Mouse (Mus musculus) hindbrain, embryonic 13.5 days (tissue): ENCODE data around the gene Chrna5. TPM values are rescaled to one million over a fixed set of nuclear protein-coding genes. Genes with fewer than 3 reads are reported as not detected.
"Not testable (repeated sequence)": the region's sequence is repeated elsewhere in the genome, so short reads cannot be mapped to it uniquely, and the experiment has no call there.

Source experiments
- ATAC-seq: fragments of 200-750 bp; cut with Nextera tagmentation; 2 replicates; pipeline ENCODE4 v1.8.0; 2017; ENCODE audit warnings: moderate TSS enrichment; ENCODE audit not compliant: low FRiP score
- H3K27ac ChIP-seq: fragments of 300-500 bp; sonication (generic); 2 replicates; pipeline ENCODE4 v1.5.1; 2015; ENCODE audit warnings: inconsistent platforms, mild to moderate bottlenecking, moderate library complexity
- H3K27me3 ChIP-seq: fragments of 300-500 bp; sonication (generic); 2 replicates; pipeline ENCODE4 v1.6.1; 2015; ENCODE audit warnings: mild to moderate bottlenecking, inconsistent platforms
- H3K36me3 ChIP-seq: fragments of 300-500 bp; sonication (generic); 2 replicates; pipeline ENCODE4 v1.6.1; 2015; ENCODE audit warnings: mild to moderate bottlenecking, inconsistent platforms
- H3K4me1 ChIP-seq: fragments of 300-500 bp; sonication (generic); replicated peaks from 2 replicates; pipeline ENCODE4 v1.6.1; 2015; ENCODE audit warnings: inconsistent platforms
- H3K4me2 ChIP-seq: fragments of 300-500 bp; sonication (generic); 2 replicates; pipeline ENCODE4 v1.6.1; 2015; ENCODE audit warnings: inconsistent platforms, mild to moderate bottlenecking, moderate library complexity
- H3K4me3 ChIP-seq: fragments of 300-500 bp; sonication (generic); 2 replicates; pipeline ENCODE4 v1.5.1; 2015; ENCODE audit warnings: mild to moderate bottlenecking, inconsistent platforms
- H3K9ac ChIP-seq: fragments of 300-500 bp; sonication (generic); 2 replicates; pipeline ENCODE4 v1.6.1; 2015; ENCODE audit warnings: mild to moderate bottlenecking, inconsistent platforms
- H3K9me3 ChIP-seq: fragments of 300-500 bp; sonication (generic); 2 replicates; pipeline ENCODE4 v1.6.1; 2016; ENCODE audit warnings: inconsistent platforms
- WGBS: fragments of 180-500 bp; shearing (Covaris S2); methylation state at CpG from one replicate; pipeline ENCODE4 v1.1.7; 2015; 5-methylcytosine and 5-hydroxymethylcytosine counted together
- polyA plus RNA-seq: library from polyadenylated mRNA; unstranded; fragments of >200 nt; fragmentation: Nextera tagmentation; extraction: Ambion mirVana; gene quantifications from 2 replicates; pipeline ENCODE4 v1.2.1, GENCODE M21; 2015

The Chrna5 gene
- 4.7 and 6.7 TPM in 2 replicates for polyA plus RNA-seq

- Histone ChIP-seq H3K9me3 (no peaks in the 10 kb centered on the region), H3K36me3 (no peaks in the 10 kb centered on the region), H3K27me3 (peaks cover 33% of the 10 kb centered on the region), H3K4me1 (peaks cover 24% of the 10 kb centered on the region), H3K9ac (peak within 1 kb of the TSS; percentile 77), H3K27ac (peak within 1 kb of the TSS; percentile 48; the same call in 1 of the 2 replicates), H3K4me2 (peak within 1 kb of the TSS; percentile 78), H3K4me3 (peak within 1 kb of the TSS; percentile 60)
- no peak for ATAC-seq
- whole genome bisulfite sequencing = 40% methylated on average over 8 of the region's 8 CpGs
These were observed at the start of gene Chrna5 for GRCm38 (mm10) chr9:54980674-54981073. Gene Chrna5, plus strand, starts transcription at chr9:54980880.

DNA sequence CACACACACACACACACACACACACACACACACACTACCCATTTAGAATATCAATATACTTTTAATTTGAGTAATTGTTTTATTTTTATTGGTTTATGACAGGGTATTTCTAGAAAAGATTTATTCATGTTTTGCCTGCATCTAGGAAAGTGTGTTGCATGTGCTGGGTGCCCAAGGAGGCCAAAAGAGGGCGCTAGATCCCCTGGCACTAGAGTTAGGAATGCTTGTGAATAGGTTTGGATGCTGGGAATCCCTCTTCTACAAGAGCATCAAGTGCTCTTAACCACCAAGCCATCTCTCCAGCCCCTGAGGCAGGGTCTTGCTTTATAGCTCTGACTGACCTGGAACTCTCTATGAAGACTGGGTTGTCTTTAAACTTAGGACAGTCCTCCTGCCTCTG is 48.9 kb upstream of the Chrna5 start:
- no peak overlapping the region for H3K4me3 ChIP-seq
- no peaks in the 10 kb centered on the region for H3K27me3 ChIP-seq
- no peak overlapping the region for H3K27ac ChIP-seq
- H3K36me3 ChIP-seq = no peaks in the 10 kb centered on the region
- no peak overlapping the region for H3K9ac ChIP-seq
- ATAC-seq = no peak
- H3K4me2 ChIP-seq = no peak overlapping the region
- no peaks in the 10 kb centered on the region for H3K4me1 ChIP-seq
- no peaks in the 10 kb centered on the region for H3K9me3 ChIP-seq
- WGBS = 5% methylated on average over 1 of the region's 1 CpGs

DNA sequence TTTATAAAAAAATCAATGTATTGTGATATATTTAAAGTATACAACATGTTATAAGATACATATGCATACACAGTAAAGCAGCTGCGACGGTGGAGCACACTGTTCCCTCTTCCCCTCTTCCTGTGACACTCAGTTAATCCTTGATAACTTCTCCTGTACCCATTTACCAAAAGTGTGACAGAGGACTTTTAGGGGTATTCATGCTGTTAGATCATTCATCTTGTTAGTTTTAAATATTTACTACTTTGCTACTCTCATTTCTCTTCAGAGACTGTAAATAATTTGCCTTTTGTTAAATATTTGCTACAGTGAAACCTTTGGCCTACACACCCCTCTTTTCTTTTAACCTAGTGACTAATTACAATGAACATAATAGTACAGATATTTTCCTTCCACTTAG is 48.3 kb upstream of the Chrna5 start:
- Histone ChIP-seq H3K4me1 (no peaks in the 10 kb centered on the region), H3K9me3 (no peaks in the 10 kb centered on the region), H3K9ac (no peak overlapping the region), H3K27me3 (no peaks in the 10 kb centered on the region), H3K36me3 (no peaks in the 10 kb centered on the region), H3K4me2 (no peak overlapping the region), H3K4me3 (no peak overlapping the region), H3K27ac (no peak overlapping the region)
- no peak for ATAC-seq
- whole genome bisulfite sequencing = 66% methylated on average over 2 of the region's 2 CpGs

GRCm38 (mm10) chr9:54942071-54942470 is 38.6 kb upstream of the Chrna5 start:
- no peaks in the 10 kb centered on the region for H3K9me3 ChIP-seq
- H3K36me3 ChIP-seq = no peaks in the 10 kb centered on the region
- no peak overlapping the region for H3K9ac ChIP-seq
- H3K27me3 ChIP-seq = no peaks in the 10 kb centered on the region
- no peak for ATAC-seq
- no peak overlapping the region for H3K4me2 ChIP-seq
- H3K4me1 ChIP-seq = no peaks in the 10 kb centered on the region
- WGBS = 94% methylated on average over 4 of the region's 4 CpGs
- no peak overlapping the region for H3K4me3 ChIP-seq
- no peak overlapping the region for H3K27ac ChIP-seq

GRCm38 (mm10) chr9:54944467-54944866 is 36.2 kb upstream of the Chrna5 start:
- H3K36me3 ChIP-seq = no peaks in the 10 kb centered on the region
- H3K27me3 ChIP-seq = no peaks in the 10 kb centered on the region
- H3K4me3 ChIP-seq = no peak overlapping the region
- H3K4me1 ChIP-seq = no peaks in the 10 kb centered on the region
- no peak for ATAC-seq
- no peaks in the 10 kb centered on the region for H3K9me3 ChIP-seq
- H3K9ac ChIP-seq = no peak overlapping the region
- H3K4me2 ChIP-seq = no peak overlapping the region
- no peak overlapping the region for H3K27ac ChIP-seq
- 79% methylated on average over 2 of the region's 2 CpGs for WGBS

DNA sequence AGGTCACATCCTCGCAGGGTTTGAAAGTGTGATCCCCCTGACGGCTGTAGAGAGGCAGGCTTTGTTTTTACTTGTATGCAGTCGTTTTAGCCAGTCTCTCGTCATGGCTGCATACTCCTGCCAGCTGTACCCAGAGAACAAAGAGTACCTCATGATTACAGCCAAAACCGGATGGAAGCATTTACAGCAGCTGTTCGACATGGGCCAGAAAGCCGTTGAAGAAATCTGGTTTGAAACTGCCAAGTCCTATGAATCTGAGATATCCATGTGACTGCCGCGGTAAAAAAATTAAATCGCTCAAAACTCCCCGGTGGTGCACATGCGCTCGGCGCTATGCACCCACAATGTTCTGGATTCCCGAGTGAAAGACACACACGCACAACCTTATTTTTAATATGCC is 34.4 kb upstream of the Chrna5 start:
- Histone ChIP-seq H3K9me3 (no peaks in the 10 kb centered on the region), H3K4me3 (no peak overlapping the region), H3K4me1 (peaks cover 4% of the 10 kb centered on the region), H3K27ac (no peak overlapping the region), H3K36me3 (no peaks in the 10 kb centered on the region), H3K27me3 (no peaks in the 10 kb centered on the region), H3K4me2 (no peak overlapping the region), H3K9ac (no peak overlapping the region)
- WGBS = 81% methylated on average over 16 of the region's 16 CpGs
- ATAC-seq = no peak

- Histone ChIP-seq H3K9ac (no peak overlapping the region), H3K4me3 (no peak overlapping the region), H3K27ac (no peak overlapping the region), H3K4me1 (peaks cover 30% of the 10 kb centered on the region), H3K9me3 (no peaks in the 10 kb centered on the region), H3K27me3 (no peaks in the 10 kb centered on the region), H3K36me3 (peaks cover 20% of the 10 kb centered on the region), H3K4me2 (no peak overlapping the region)
- ATAC-seq = no peak
These were observed 31.2 kb upstream of the Chrna5 start for GRCm38 (mm10) chr9:54949465-54949864.

GRCm38 (mm10) chr9:54950162-54950561 is 30.5 kb upstream of the Chrna5 start:
- not testable (repeated sequence) for H3K27me3 ChIP-seq, H3K9me3 ChIP-seq
- Histone ChIP-seq H3K36me3 (peaks cover 24% of the 10 kb centered on the region), H3K9ac (peak overlapping the region; percentile 63), H3K4me1 (peaks cover 30% of the 10 kb centered on the region), H3K4me3 (peak overlapping the region; percentile 87), H3K27ac (peak overlapping the region; percentile 96), H3K4me2 (peak overlapping the region; percentile 74)
- 0 out of 2 replicates have a peak, but pooled peaks have one; percentile 47 for ATAC-seq
- 45% methylated on average over 8 of the region's 8 CpGs for WGBS

DNA sequence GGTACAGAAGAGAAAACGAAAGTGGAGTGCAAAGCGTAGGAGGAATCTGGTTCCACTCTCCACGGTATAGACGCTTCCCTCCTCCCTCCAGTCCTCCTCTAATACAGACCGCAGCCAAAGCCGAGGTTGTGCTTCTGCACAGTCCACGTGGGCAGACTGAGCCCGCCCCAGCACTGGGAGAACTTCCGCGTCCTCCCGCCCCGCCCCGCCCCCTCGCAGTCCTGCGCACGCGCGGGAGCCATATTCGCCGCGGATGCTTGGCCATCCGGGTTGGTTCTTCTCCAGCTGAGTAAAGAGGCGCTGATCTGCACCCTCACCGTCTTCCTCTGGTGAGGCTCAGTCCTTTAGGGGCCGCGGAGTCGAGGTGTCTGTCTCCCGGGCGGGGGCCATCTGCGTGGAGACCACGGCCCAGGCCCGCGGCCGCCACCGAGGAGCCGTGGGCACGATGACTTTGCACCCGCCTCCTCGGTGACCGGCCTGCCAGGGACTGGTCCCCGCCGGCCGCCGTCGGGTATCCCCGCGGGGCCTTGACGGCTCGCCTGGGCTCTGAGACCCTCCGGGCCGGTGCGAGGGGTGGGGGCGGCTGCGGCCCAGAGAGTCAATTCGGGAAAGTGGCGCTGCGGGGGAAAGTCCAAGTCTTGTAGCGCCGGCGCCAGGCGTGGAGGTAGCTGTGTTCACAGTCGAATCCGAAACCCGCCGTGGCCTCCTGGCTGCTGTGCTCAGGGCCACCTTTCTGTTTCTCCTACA is 29.9 kb upstream of the Chrna5 start, which contains the start of the genes Psma4 and AY074887:
Gene Psma4 (plus strand): TSS at position 216 of the 747 bp plus-strand sequence.
Gene AY074887 (minus strand): TSS at position 424 of the 747 bp plus-strand sequence.
- Histone ChIP-seq H3K4me2 (peak within 1 kb of the TSS; percentile 74), H3K4me1 (peaks cover 30% of the 10 kb centered on the region), H3K27ac (peak within 1 kb of the TSS; percentile 96), H3K27me3 (no peaks in the 10 kb centered on the region), H3K9ac (peak within 1 kb of the TSS; percentile 89), H3K4me3 (peak within 1 kb of the TSS; percentile 87), H3K36me3 (peaks cover 30% of the 10 kb centered on the region), H3K9me3 (no peaks in the 10 kb centered on the region)
- ATAC-seq = peak; percentile 100
- WGBS = under 1% methylated on average over 61 of the region's 65 CpGs

DNA sequence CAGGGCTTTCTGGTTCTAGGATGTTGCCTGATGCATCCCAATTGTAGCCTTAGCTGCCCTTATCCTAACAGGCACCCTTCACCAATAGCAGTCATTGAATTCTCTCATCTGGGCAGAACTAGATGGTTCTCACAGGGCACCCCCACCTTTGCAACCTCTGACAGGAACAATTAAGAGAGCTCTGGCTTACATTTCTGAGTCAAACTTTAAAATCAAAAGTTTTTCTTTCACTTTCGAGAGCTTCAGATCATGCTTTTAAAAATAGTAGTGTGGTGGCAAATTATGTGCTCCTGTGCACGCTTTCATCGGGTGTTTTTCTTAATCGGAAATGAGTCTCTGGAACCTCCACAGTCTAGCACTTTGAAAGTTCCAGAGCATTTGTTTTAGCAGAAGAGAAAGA is 19.6 kb upstream of the Chrna5 start:
- Histone ChIP-seq H3K36me3 (peaks cover 39% of the 10 kb centered on the region), H3K9ac (no peak overlapping the region), H3K4me1 (no peaks in the 10 kb centered on the region), H3K4me3 (no peak overlapping the region), H3K27ac (no peak overlapping the region), H3K4me2 (no peak overlapping the region), H3K9me3 (no peaks in the 10 kb centered on the region), H3K27me3 (no peaks in the 10 kb centered on the region)
- ATAC-seq = no peak
- WGBS = 96% methylated on average over 4 of the region's 4 CpGs

DNA sequence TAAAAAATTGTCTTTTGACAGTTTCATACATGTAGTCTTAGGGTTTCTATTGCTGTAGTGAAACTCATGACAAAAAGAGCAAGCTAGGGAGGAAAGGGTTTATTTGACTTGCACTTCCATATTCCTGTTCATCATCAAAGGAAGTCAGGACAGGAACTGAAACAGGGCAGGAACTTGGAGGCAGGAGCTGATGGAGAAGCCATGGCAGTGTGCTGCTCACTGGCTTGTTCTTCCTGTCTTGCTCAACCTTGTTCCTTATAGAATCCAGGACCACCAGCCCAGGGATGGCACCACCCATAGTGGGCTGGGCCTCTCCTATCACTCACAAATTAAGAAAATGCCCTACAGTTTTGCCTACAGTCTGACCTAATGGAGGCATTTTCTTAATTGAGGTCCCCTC is 17.0 kb upstream of the Chrna5 start:
- no peaks in the 10 kb centered on the region for H3K9me3 ChIP-seq
- H3K4me1 ChIP-seq = no peaks in the 10 kb centered on the region
- H3K9ac ChIP-seq = no peak overlapping the region
- ATAC-seq = no peak
- H3K4me3 ChIP-seq = no peak overlapping the region
- peaks cover 14% of the 10 kb centered on the region for H3K36me3 ChIP-seq
- H3K4me2 ChIP-seq = no peak overlapping the region
- H3K27me3 ChIP-seq = no peaks in the 10 kb centered on the region
- no peak overlapping the region for H3K27ac ChIP-seq

GRCm38 (mm10) chr9:54969972-54970637 is 10.6 kb upstream of the Chrna5 start:
- Histone ChIP-seq H3K27ac (no peak overlapping the region), H3K4me1 (no peaks in the 10 kb centered on the region), H3K4me2 (no peak overlapping the region), H3K4me3 (no peak overlapping the region), H3K36me3 (no peaks in the 10 kb centered on the region), H3K9ac (no peak overlapping the region), H3K27me3 (no peaks in the 10 kb centered on the region), H3K9me3 (no peaks in the 10 kb centered on the region)
- ATAC-seq = no peak
- 72% methylated on average over 8 of the region's 8 CpGs for WGBS
